Mouse (Mus musculus): ENCODE data around the gene Spsb2. TPM values are rescaled to one million over a fixed set of nuclear protein-coding genes. Genes with fewer than 3 reads are reported as not detected.

The Spsb2 gene
- total RNA-seq, 2 experiments from 2014 or later = 2.9 to 3.1 TPM

DNA sequence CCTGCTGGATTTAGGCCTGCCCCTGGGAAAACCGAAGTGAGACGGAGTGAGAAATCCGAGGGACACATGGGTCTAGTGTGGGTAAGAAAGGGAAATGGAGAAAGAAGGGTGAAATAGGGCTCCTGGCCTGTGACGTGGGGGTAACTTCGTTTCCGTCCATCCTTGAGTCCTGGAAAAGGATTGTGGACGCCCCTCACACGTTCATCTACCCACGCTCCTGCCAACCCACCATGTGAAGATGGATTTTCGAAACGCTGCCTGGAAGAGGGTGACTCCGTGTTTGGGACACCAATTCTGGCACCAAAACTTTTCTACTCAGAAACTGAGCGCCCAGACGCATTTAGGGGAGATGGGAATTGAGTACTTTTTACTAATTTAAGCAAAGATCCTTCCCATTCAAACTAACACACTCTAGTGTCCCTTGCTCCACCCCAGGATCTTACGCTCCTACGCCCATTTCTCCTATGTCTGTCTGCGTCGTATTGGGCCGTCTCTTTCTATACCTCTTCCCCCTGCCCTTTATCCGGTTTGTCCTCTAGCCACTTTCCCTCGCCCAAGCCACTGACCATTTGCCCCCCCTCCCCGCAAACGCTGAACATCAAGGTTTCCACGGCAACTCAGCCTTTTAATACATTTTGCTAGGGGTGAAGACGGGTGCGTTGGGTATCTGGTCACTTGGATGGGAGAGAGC lies 49.5 kb downstream of the Spsb2 start:
- peak in 1 of 2 experiments; percentile 28 for DNase-seq

DNA sequence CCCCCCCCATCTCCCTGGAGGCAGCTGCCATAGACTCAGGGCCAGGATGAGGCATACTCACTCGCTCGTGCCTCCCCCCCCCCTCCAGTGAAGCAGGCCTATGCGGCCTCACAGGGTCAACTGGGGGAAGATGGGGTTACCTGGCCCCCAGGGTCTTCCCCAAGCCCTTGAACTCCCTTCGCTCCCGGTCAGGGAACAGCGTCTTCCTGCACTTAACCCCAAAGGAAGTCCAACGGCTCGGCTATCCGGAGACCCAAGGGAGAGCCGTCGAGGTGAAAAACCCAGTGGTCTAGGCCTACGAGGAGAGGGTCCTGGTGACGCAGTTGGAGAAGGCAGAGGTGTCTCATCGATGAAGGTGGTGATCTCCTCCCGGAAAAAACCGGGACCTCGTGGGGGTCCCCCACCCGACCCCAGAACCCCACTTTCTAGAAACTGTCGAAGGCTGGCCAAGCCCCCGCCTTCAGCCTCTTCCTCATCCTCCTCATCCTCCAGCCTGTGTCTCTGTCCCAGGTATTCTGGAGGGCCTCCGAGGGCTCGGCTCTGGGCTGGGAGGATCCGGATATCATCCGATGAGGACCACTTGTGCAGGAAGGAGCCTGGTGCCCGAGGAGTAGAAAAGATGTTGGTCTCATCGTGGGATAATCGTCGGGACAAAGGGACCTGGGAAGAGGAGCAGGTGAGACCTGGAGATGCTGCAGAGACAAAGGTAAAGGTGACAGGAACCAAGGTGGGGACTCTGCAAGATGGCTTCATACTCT lies 50.3 kb downstream of the Spsb2 start:
- no peak for DNase-seq

DNA sequence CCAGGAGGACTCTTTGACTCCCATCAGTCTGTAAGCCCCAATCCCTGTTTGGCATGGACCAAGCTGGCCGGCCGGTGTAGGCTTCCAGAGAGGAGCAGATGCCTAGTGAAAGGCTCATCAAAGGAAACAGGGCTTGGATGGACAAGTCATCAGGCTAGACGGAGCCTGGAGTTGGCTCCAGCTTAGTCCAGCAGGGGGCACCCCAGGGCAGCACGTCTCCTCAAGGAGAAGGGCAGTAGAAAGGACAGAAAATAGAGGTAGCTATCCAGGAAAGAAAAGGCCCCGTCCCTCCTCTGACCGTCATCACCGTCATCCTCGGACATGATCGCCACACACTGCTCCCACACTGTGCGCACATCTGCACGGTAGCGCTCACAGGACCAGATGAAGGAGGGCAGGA lies 51.3 kb downstream of the Spsb2 start:
- DNase-seq = peak; percentile 86 to 87

Other genes with a start within 250 kb of the Spsb2 start
- under 1 TPM; 0.15 to 0.18 TPM for gene C1rb, start 238.4 kb upstream of the Spsb2 start, total RNA-seq (2021)
- gene C1s2, start 172.6 kb upstream of the Spsb2 start, total RNA-seq (2021) = under 1 TPM; 0.15 to 0.35 TPM
- 10 to 100 TPM; 27.1 to 33.5 TPM for gene Lpcat3, start 145.6 kb upstream of the Spsb2 start, total RNA-seq (2021)
- gene Emg1, start 96.5 kb upstream of the Spsb2 start, total RNA-seq (2021) = 10 to 100 TPM; 54.3 to 64.9 TPM
- 100 to 1,000 TPM; 114 to 129 TPM for gene Phb2, start 96.3 kb upstream of the Spsb2 start, total RNA-seq (2021)
- gene Ptpn6, start 69.9 kb upstream of the Spsb2 start, total RNA-seq (2021) = 1 to 10 TPM; 2.9 to 3.0 TPM
- gene Grcc10, start 67.3 kb upstream of the Spsb2 start, total RNA-seq (2021) = 100 to 1,000 TPM; 337 to 366 TPM
- not detected for gene Gm45234, start 52.6 kb upstream of the Spsb2 start, total RNA-seq (2021)
- gene Atn1, start 52.1 kb upstream of the Spsb2 start, total RNA-seq (2021) = 100 to 1,000 TPM; 139 to 170 TPM
- 1,000 to 10,000 TPM in 1 of 2 experiments, 100 to 1,000 TPM in 1; 956 to 1,045 TPM for gene Eno2, start 39.0 kb upstream of the Spsb2 start, total RNA-seq (2021)
- 1 to 10 TPM in 1 of 2 experiments, under 1 TPM in 1; 1.00 to 3.5 TPM for gene Lrrc23, start 28.9 kb upstream of the Spsb2 start, total RNA-seq (2021)
- gene Tpi1, start 5.6 kb downstream of the Spsb2 start, total RNA-seq (2021) = 100 to 1,000 TPM; 731 to 778 TPM
- gene Usp5, start 20.8 kb downstream of the Spsb2 start, total RNA-seq (2021) = 100 to 1,000 TPM; 174 to 188 TPM
- 1 to 10 TPM in 1 of 2 experiments, under 1 TPM in 1; 0.38 to 1.2 TPM for gene Cdca3, start 20.9 kb downstream of the Spsb2 start, total RNA-seq (2021)
- gene Gnb3, start 31.6 kb downstream of the Spsb2 start, total RNA-seq (2021) = under 1 TPM in 1 of 2 experiments, not detected in 1; 0.17 TPM
- gene P3h3, start 49.1 kb downstream of the Spsb2 start, total RNA-seq (2021) = 10 to 100 TPM; 30.4 to 37.1 TPM
- 100 to 1,000 TPM; 180 to 187 TPM for gene Gpr162, start 55.3 kb downstream of the Spsb2 start, total RNA-seq (2021)
- under 1 TPM in 1 of 2 experiments, not detected in 1; 0.23 TPM for gene Cd4, start 79.6 kb downstream of the Spsb2 start, total RNA-seq (2021)
- 1 to 10 TPM; 2.1 to 2.3 TPM for gene Lag3, start 103.0 kb downstream of the Spsb2 start, total RNA-seq (2021)
- gene Ptms, start 111.4 kb downstream of the Spsb2 start, total RNA-seq (2021) = 1,000 to 10,000 TPM; 1,023 to 1,087 TPM
- 100 to 1,000 TPM; 630 to 652 TPM for gene Mlf2, start 122.7 kb downstream of the Spsb2 start, total RNA-seq (2021)
- 100 to 1,000 TPM; 149 TPM for gene Cops7a, start 156.9 kb downstream of the Spsb2 start, total RNA-seq (2021)
- 100 to 1,000 TPM; 163 to 173 TPM for gene Pianp, start 188.0 kb downstream of the Spsb2 start, total RNA-seq (2021)
- 10 to 100 TPM; 43.9 to 48.9 TPM for gene Zfp384, start 200.5 kb downstream of the Spsb2 start, total RNA-seq (2021)
- 10 to 100 TPM; 56.9 to 65.7 TPM for gene Ing4, start 231.1 kb downstream of the Spsb2 start, total RNA-seq (2021)
- 10 to 100 TPM; 13.4 to 17.8 TPM for gene Acrbp, start 241.0 kb downstream of the Spsb2 start, total RNA-seq (2021)

Data from layer of hippocampus, postnatal 36 days (tissue).